Mouse (Mus musculus): Measurements from ENCODE around the gene Col18a1. TPM values are rescaled to one million over a fixed set of nuclear protein-coding genes. Genes with fewer than 3 reads are reported as not detected.

The Col18a1 gene
- polyA plus RNA-seq, 1 experiment from 2014 or later, result 178 TPM

DNA sequence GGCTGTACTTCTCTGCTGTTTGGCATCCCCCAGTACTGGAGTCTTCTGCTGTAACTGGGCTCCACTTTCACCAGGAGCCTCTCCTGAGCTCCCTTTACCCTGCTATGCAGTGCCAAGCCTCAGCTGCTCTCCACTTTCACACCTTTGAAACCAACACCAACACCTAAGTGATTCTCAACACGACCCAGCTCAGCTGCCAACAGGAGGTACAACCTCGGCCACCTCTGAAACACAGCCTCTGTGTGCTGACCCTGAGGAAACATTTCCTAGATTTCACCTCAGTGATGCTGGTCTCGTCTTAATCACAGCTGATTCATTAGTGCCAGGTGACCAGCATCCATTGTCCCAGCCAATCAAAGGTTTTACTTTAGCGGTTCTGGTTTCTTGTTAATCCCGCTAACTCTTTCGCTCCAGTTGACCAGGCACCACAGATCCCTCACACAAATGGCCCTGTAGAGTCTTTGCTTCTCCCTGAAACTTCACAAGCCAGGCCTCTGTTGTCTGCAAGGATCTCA lies 137.5 kb downstream of the Col18a1 start:
- WGBS, result 74% methylated on average over 6 of the region's 6 CpGs
- Histone ChIP-seq H3K4me2 (ENCODE audit: low read length) (no peak overlapping the region), H3K36me3 (ENCODE audit: insufficient read depth, low read length) (no peaks in the 10 kb centered on the region), H3K9me3 (replicated peaks; ENCODE audit: low read length) (no peaks in the 10 kb centered on the region), H3K27me3 (ENCODE audit: insufficient read depth, low read length) (no peaks in the 10 kb centered on the region), H3K9ac (ENCODE audit: low read depth, low read length) (no peak overlapping the region), H3K4me1 (replicated peaks; ENCODE audit: insufficient read depth, low read length) (peaks cover 3% of the 10 kb centered on the region; the same call in 1 of the 2 replicates), H3K27ac (peak overlapping the region; percentile 62), H3K4me3 (replicated peaks; ENCODE audit: low read depth, low read length) (no peak overlapping the region)
- DNase-seq (ENCODE audit: low spot score) (no peak), ATAC-seq (replicated peaks; ENCODE audit: low FRiP score, low read depth) (no peak)
- TF ChIP-seq CTCF (IDR thresholded peaks at IDR 0.05; ENCODE audit: low read depth), result no peak

DNA sequence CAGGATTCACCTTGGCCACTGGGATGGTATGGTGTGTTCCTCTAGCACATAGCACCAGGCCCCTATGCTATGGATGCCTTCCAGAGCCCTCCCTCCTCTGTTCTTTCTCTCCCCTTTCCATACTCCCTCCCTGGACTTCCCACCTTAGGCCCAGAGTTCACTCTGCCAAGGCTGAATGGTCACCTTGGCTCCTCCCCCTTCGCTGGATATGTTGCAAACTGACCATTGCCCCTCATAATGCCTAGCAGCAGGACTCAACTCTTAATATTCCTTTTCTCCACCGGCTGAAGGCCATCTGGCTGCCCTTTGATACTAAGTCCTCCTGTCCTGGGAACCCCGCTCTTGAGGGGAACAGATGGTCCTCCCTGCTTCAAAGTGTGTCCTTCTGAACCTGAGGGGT lies 139.4 kb downstream of the Col18a1 start:
- ATAC-seq (replicated peaks; ENCODE audit: low FRiP score, low read depth) (peak; percentile 75), DNase-seq (ENCODE audit: low spot score) (peak; percentile 36)
- Histone ChIP-seq H3K4me1 (replicated peaks; ENCODE audit: insufficient read depth, low read length) (no peaks in the 10 kb centered on the region), H3K4me2 (ENCODE audit: low read length) (no peak overlapping the region), H3K27ac (peak overlapping the region; percentile 75), H3K9me3 (replicated peaks; ENCODE audit: low read length) (no peaks in the 10 kb centered on the region), H3K27me3 (ENCODE audit: insufficient read depth, low read length) (no peaks in the 10 kb centered on the region), H3K9ac (ENCODE audit: low read depth, low read length) (no peak overlapping the region), H3K4me3 (replicated peaks; ENCODE audit: low read depth, low read length) (no peak overlapping the region), H3K36me3 (ENCODE audit: insufficient read depth, low read length) (no peaks in the 10 kb centered on the region)
- 51% methylated on average over 3 of the region's 3 CpGs for WGBS
- no peak for TF ChIP-seq CTCF (IDR thresholded peaks at IDR 0.05; ENCODE audit: low read depth)

DNA sequence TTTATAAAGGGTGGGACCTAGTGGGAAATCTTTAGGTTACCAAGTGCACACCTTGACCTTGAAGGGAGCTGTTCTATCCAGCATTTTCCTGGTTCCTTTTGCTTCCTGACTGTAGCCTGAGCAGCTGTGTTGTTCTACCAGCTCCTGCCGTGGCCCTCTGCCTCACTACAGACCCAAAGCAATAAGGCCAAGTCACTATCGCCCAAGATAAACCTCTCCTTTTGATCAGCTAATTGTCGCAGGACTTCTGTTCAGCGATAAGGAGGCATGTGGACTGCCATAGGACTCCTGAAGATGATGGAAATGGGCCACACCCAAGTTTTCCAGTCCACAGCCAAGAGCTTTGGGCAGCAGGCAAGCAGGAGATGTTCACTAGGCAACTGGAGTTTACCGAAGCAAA lies 142.1 kb downstream of the Col18a1 start:
- no peaks in the 10 kb centered on the region for H3K36me3 ChIP-seq (ENCODE audit: insufficient read depth, low read length)
- no peak overlapping the region for H3K4me3 ChIP-seq (replicated peaks; ENCODE audit: low read depth, low read length)
- H3K4me2 ChIP-seq (ENCODE audit: low read length), result no peak overlapping the region
- 72% methylated on average over 5 of the region's 5 CpGs for WGBS
- ATAC-seq (replicated peaks; ENCODE audit: low FRiP score, low read depth) (no peak), DNase-seq (ENCODE audit: low spot score) (no peak)
- no peaks in the 10 kb centered on the region; the same call in 1 of the 2 replicates for H3K4me1 ChIP-seq (replicated peaks; ENCODE audit: insufficient read depth, low read length)
- no peaks in the 10 kb centered on the region for H3K9me3 ChIP-seq (replicated peaks; ENCODE audit: low read length)
- no peak overlapping the region for H3K9ac ChIP-seq (ENCODE audit: low read depth, low read length)
- no peak for TF ChIP-seq CTCF (IDR thresholded peaks at IDR 0.05; ENCODE audit: low read depth)
- no peak overlapping the region for H3K27ac ChIP-seq
- H3K27me3 ChIP-seq (ENCODE audit: insufficient read depth, low read length), result no peaks in the 10 kb centered on the region

DNA sequence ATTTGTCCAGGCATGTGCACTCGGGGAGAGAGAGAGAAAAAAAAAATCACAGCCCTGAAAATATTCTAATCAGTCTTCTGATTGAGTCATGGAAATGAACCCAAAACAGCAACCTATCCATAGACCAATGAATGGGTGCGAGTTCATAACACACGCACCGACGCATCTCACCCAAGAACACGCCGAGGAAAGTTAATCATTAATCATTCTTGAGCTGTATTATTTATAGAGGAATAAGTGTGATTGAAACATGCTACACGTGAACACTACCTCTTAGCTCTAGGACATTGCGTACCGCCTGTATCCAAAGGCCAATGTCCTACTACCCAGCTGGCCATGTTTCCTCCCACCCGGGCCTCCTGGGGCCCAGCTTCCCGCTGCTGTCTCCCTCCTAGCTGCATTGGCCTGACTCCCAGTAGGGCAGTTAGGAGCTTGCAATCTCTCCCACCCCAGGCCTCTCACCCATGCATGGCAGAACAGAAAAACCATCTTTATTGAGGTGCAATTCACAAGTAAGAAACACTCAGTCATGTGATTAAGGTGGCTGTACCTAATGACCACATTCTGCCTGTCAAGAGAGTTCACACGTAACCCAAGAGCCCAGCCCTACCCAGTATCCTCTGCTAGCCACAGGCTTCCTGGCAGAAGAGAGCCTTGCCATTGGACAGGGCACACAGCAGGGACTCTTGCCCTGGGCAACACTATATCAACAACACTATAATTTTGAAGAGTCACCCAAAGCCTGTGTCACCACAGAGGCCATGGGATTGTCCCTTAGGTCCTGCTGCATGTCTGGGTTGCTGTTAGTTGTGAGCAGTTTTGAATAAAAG lies 143.8 kb downstream of the Col18a1 start:
- ATAC-seq (replicated peaks; ENCODE audit: low FRiP score, low read depth), result peak; percentile 72
- Histone ChIP-seq H3K4me3 (replicated peaks; ENCODE audit: low read depth, low read length) (no peak overlapping the region), H3K4me2 (ENCODE audit: low read length) (no peak overlapping the region), H3K9me3 (replicated peaks; ENCODE audit: low read length) (no peaks in the 10 kb centered on the region), H3K27me3 (ENCODE audit: insufficient read depth, low read length) (no peaks in the 10 kb centered on the region), H3K36me3 (ENCODE audit: insufficient read depth, low read length) (no peaks in the 10 kb centered on the region), H3K27ac (peak overlapping the region; percentile 70; the same call in 1 of the 2 replicates), H3K9ac (ENCODE audit: low read depth, low read length) (no peak overlapping the region), H3K4me1 (replicated peaks; ENCODE audit: insufficient read depth, low read length) (no peaks in the 10 kb centered on the region; the same call in 1 of the 2 replicates)
- no peak for TF ChIP-seq CTCF (IDR thresholded peaks at IDR 0.05; ENCODE audit: low read depth)
- peak; percentile 27 for DNase-seq (ENCODE audit: low spot score)
- 59% methylated on average over 13 of the region's 13 CpGs for WGBS

DNA sequence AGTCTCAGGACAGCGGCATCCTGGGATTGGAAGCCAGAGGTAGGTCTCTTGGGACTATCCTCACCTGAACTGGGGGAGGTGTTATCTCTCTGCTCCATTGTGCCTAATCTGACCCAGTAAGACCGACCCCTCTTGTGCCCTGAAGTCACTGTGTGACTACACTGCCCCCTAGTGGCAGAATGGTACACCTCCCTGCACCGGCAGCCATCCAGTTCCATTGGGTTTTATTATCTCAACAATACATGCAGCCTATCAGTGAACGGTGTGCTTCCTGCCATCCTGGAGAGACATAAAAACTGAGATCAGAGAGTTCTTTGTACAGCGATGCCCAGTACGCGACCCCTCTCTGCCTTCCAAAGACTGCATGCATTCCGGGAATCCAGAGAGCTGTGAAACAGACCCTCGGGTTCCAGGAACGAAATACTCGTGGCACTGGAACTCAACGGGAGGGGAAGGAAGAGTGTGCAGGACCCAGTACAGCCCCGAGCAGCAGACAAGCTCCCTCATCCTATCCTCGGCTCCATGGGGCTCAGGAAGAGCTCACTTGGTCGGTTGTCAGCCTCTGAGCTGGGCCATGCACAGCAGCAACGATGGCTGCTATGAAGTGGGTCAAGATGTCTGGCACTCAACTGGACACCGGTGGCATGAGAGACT lies 144.8 kb downstream of the Col18a1 start:
- Histone ChIP-seq H3K4me2 (ENCODE audit: low read length) (peak overlapping the region; percentile 23), H3K4me3 (replicated peaks; ENCODE audit: low read depth, low read length) (no peak overlapping the region; the same call in 1 of the 2 replicates)
- WGBS, result 19% methylated on average over 17 of the region's 17 CpGs

DNA sequence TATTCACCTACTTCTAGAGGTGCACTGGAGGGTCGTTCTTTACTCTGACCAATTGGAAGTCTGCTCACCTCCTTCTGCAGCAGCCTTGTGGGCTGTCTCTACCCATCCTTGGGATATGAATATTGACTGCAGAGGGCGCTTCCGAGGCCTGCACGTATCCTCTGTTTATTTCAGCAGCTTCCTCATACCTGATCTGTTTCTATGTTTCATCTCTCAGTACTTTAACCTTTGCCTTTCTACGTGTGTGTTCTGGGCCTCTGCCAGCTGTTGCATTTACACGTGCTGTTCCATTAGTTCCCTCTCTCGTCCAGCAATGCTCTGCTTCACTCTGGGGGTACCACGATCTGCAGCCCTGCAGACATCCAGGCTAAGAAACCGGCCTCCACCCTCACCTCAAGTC lies 148.7 kb downstream of the Col18a1 start:
- WGBS, result 65% methylated on average over 9 of the region's 9 CpGs
- Histone ChIP-seq H3K4me3 (replicated peaks; ENCODE audit: low read depth, low read length) (no peak overlapping the region), H3K9me3 (replicated peaks; ENCODE audit: low read length) (no peaks in the 10 kb centered on the region), H3K36me3 (ENCODE audit: insufficient read depth, low read length) (no peaks in the 10 kb centered on the region), H3K4me2 (ENCODE audit: low read length) (no peak overlapping the region), H3K9ac (ENCODE audit: low read depth, low read length) (no peak overlapping the region), H3K27ac (no peak overlapping the region), H3K27me3 (ENCODE audit: insufficient read depth, low read length) (no peaks in the 10 kb centered on the region), H3K4me1 (replicated peaks; ENCODE audit: insufficient read depth, low read length) (no peaks in the 10 kb centered on the region; the same call in 1 of the 2 replicates)
- DNase-seq (ENCODE audit: low spot score), result no peak
- no peak for ATAC-seq (replicated peaks; ENCODE audit: low FRiP score, low read depth)
- 0 out of 2 replicates have a peak, but pooled peaks have one; percentile 2 for TF ChIP-seq CTCF (IDR thresholded peaks at IDR 0.05; ENCODE audit: low read depth)

More for the DNA sequence above, 144.8 kb downstream of the Col18a1 start:
- H3K4me1 ChIP-seq (replicated peaks; ENCODE audit: insufficient read depth, low read length), result no peaks in the 10 kb centered on the region; the same call in 1 of the 2 replicates
- H3K27ac ChIP-seq, result no peak overlapping the region
- no peak overlapping the region for H3K9ac ChIP-seq (ENCODE audit: low read depth, low read length)
- no peaks in the 10 kb centered on the region for H3K36me3 ChIP-seq (ENCODE audit: insufficient read depth, low read length)
- H3K27me3 ChIP-seq (ENCODE audit: insufficient read depth, low read length), result no peaks in the 10 kb centered on the region
- ATAC-seq (replicated peaks; ENCODE audit: low FRiP score, low read depth) (peak; percentile 50), DNase-seq (ENCODE audit: low spot score) (peak; percentile 88)
- H3K9me3 ChIP-seq (replicated peaks; ENCODE audit: low read length), result no peaks in the 10 kb centered on the region
- TF ChIP-seq CTCF (IDR thresholded peaks at IDR 0.05; ENCODE audit: low read depth), result peak; percentile 99
